Mouse (Mus musculus) CD4-positive, CD25-positive, alpha-beta regulatory T cell, adult 4 months (primary cell): Measurements from ENCODE around the gene Uspl1. TPM values are rescaled to one million over a fixed set of nuclear protein-coding genes. Genes with fewer than 3 reads are reported as not detected.

ENCODE experiments used
- ATAC-seq: one replicate; pipeline ENCODE4 v1.8.0; 2017
- polyA plus RNA-seq, 2 experiments: library from polyadenylated mRNA; unstranded; fragments of 100-300 nt; shearing (Covaris generic); gene quantifications; one replicate each; pipeline ENCODE4 v1.2.1; 2017

The Uspl1 gene
- polyA plus RNA-seq, 2 experiments from 2014 or later = 38.6 to 42.6 TPM

DNA sequence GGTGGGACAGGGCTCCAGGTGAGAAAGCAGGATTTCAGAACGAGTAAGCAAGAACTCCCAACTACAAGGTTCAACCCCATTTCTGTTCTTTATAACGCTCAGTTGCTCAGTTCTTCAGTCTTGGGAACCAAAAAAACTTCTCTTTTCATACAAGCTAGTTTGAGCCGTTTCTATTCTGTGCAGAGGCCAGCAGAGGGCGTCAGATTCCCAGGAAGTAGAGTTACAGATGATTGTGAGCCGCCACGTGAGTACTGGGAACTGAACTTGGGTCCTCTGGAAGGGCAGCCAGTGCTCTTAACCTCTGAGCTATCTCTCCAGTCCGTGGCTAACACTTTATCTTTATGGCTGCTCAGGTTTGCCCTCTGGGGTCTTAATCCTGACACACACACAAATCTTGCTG, 77.3 kb downstream of the Uspl1 start:
- no peak for ATAC-seq

DNA sequence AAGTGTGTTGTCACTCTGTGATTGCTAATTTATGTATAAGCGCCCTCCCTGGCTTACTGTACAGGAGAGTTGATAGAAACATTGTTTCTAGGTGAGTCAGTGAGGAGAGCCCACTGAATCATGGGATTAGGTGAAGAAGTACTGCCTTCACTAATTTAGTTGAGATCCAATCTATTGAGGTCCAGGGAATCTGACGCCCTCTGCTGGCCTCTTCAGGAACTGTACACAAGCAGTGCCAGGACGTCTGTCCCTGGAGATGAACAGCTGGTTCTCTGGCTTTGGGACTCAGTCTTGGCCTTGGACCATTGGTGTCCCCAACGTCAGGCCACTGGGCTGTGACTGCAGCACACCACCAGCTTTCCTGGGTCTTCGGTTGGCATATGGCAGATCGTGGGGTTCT, 77.7 kb downstream of the Uspl1 start:
- peak; percentile 41 for ATAC-seq

DNA sequence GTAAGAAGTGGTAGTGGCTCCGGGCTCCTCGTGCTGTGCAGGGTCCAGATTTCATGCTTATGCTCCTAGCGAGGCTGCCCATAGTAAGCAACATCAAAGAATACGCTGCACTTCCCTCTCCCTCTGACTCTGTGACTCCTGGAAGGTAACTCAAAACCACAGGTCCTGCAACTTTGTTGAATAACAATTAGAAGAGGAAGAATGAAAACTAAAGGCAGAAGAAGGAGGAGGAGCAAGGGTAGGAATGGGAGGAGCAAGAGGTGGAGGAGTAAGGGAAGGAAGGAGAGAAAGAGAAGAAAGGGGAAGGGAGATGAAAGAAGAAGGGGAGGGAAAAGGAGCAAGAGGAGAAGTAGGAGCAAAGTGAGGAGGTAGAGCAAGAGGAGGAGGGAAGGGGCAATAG, 80.3 kb downstream of the Uspl1 start, which contains the start of gene Alox5ap:
Gene Alox5ap (plus strand): TSS at position 363 of the 400 bp plus-strand sequence.
- ATAC-seq = no peak

DNA sequence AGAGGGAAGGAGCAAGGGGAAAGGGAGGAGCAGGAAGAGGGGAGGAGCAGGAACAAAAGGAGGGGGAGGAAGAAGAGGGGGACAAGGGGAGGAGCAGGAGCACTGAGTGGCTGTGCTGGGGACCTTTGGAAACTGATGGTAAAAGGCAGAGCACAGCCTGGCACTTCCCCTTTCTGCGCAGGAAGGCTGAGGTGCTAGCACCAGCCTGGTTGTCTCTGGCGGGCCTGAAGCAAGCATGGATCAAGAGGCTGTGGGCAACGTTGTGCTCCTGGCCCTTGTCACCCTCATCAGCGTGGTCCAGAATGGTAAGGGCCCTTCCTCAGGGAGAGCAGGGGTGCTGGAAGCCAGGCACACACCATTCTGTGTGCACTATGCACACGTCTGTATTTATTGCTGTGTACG, 80.7 kb downstream of the Uspl1 start:
- no peak for ATAC-seq

Other genes starting within 250 kb of the Uspl1 start
- 1 to 10 TPM; 1.3 to 1.4 TPM for gene Gm42791, start 189.2 kb upstream of the Uspl1 start, polyA plus RNA-seq
- 100 to 1,000 TPM; 359 to 760 TPM for gene Hmgb1, start 139 bp downstream of the Uspl1 start, polyA plus RNA-seq
- 1 to 10 TPM; 2.1 to 2.5 TPM for gene Alox5ap, start 80.4 kb downstream of the Uspl1 start, polyA plus RNA-seq
- 1 to 10 TPM; 2.4 to 2.7 TPM for gene Medag, start 227.4 kb downstream of the Uspl1 start, polyA plus RNA-seq